Mouse (Mus musculus) spleen, adult 2 months (tissue): ENCODE data around the gene Stk40. TPM values are rescaled to one million over a fixed set of nuclear protein-coding genes. Genes with fewer than 3 reads are reported as not detected.
A peak's percentile ranks its signal among the peaks of the same experiment; 100 is the strongest.

Source experiments
- DNase-seq, 2 experiments: peaks; one replicate each; pipeline versions ENCODE4 v3.0.0 to v3.0.0-alpha.2; 2012 to 2021; ENCODE audit warnings: low spot score in 2 of 2, low read depth in 1 of 2
- H3K27ac ChIP-seq: fragments of 200-500 bp; 2 replicates; pipeline ENCODE4 v1.5.1; 2012; ENCODE audit warnings: low read length, inconsistent platforms; ENCODE audit not compliant: insufficient read depth
- H3K27me3 ChIP-seq: fragments of 200-500 bp; 2 replicates; pipeline ENCODE4 v1.6.1; 2012; ENCODE audit warnings: mild to moderate bottlenecking, moderate library complexity, low read length, inconsistent platforms; ENCODE audit not compliant: control insufficient read depth, insufficient read depth
- H3K36me3 ChIP-seq: fragments of 200-500 bp; 2 replicates; pipeline ENCODE4 v1.6.1; 2012; ENCODE audit warnings: mild to moderate bottlenecking, low read length, inconsistent platforms; ENCODE audit not compliant: control insufficient read depth, insufficient read depth
- H3K4me1 ChIP-seq: fragments of 200-500 bp; 2 replicates; pipeline ENCODE4 v1.6.1; 2011; ENCODE audit warnings: inconsistent platforms; ENCODE audit not compliant: control insufficient read depth, insufficient read depth, insufficient read length
- H3K4me3 ChIP-seq: fragments of 200-500 bp; 2 replicates; pipeline ENCODE4 v1.5.1; 2011; ENCODE audit warnings: mild to moderate bottlenecking, inconsistent platforms; ENCODE audit not compliant: insufficient read depth, insufficient read length; ENCODE audit errors: extremely low read depth
- CTCF ChIP-seq: fragments of 200-500 bp; IDR thresholded peaks from 2 replicates; pipeline ENCODE4 v1.5.1; 2011; ENCODE audit warnings: mild to moderate bottlenecking, inconsistent platforms; ENCODE audit not compliant: insufficient read depth, insufficient read length, insufficient replicate concordance; ENCODE audit errors: extremely low read depth
- POLR2A ChIP-seq: fragments of 200-500 bp; IDR thresholded peaks from 2 replicates; pipeline ENCODE4 v1.6.1; 2011; ENCODE audit warnings: low read depth, low read length, inconsistent platforms
- WGBS: fragments of 180-500 bp; shearing (Covaris S2); methylation state at CpG from one replicate; pipeline ENCODE4 v1.1.7; 2018; 5-methylcytosine and 5-hydroxymethylcytosine counted together
- polyA plus RNA-seq: library from polyadenylated mRNA; depleted of rRNA; stranded (reverse); fragments of >200 nt; gene quantifications from 2 replicates; pipeline ENCODE4 v1.2.3, GENCODE M21; 2012; rRNA removed

Gene Stk40
- 19.4 and 21.0 TPM in 2 replicates for polyA plus RNA-seq

DNA sequence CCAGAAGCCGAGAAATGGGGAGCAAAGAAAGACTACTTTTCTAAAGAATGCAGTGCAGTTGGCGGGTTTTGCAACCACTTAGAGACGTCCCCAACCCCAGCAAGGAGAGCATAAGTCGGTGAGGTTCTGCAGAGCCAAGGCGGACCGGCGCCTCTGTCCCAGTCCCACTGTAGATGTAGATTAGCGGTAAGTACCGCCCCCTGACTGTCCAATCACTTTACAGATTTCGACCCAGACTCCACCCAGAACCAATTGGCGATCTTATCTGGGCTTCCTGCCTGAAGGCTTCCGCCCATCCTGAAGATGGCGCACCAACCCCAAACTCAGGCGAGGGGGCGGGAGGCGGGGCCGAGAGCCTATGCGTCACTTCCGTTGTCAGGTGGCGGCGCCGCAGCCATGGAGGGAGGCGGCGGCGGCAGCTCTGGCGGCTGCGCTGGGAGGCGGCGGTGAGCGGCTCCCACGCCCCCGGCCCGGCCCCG is at the start of gene Stk40:
Stk40 (plus strand) TSS at position 368 of the 479 bp plus-strand sequence.
- under 1% methylated on average over 32 of the region's 34 CpGs for WGBS
- peak; percentile 93 to 96 for DNase-seq
- no peaks in the 10 kb centered on the region for H3K36me3 ChIP-seq
- peak within 1 kb of the TSS; percentile 71 for H3K4me3 ChIP-seq
- H3K4me1 ChIP-seq: peaks cover 3% of the 10 kb centered on the region; the same call in 1 of the 2 replicates
- peak within 1 kb of the TSS; percentile 69 for H3K27ac ChIP-seq
- TF ChIP-seq POLR2A (peak; percentile 36; the same call in 1 of the 2 replicates), CTCF (peak; percentile 26; the same call in 1 of the 2 replicates)
- H3K27me3 ChIP-seq: no peaks in the 10 kb centered on the region

DNA sequence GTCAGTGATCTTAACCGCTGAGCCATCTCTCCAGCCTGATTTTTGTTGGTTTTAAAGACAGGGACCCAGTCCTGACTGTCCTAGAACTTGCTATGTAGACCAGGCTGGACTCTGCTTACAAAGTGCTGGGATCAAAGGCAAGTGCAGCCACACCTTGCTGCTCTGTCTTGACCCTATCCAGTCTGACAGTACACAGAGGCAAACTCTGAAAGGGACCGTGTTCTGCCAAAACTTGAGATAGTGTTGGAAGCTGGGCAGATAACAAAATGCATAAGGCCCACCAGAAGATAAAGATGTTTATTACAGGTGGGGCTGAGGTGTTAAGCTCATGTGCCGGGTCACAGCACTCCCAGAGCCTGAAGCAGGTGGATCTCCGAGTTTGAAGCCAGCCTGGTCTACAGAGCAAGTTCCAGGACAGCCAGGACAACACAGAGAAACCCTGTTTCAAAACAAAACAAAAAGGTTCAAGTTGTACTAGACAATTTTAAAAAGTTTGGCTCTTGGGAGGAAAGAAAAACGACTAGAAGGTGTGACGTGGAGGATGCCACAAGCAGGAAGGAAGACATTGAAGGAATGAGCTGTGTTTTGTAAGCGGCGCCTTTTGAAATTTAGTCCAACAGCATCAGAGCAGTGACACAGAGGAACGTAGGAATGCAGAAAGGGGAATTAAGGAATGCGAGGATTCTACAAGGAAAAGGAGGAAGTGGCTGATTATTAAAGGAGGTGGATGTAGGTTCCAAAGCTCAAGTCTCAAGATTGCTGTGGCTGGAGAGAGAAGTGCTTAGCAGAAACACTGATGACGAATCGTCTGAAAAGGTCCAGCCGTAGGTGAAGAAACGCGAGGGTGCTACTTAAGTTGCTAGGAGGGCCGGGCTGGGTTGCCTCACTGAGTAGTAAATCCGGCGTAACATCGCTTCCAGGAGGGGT is 46.3 kb upstream of the Stk40 start:
- Histone ChIP-seq H3K36me3 (peaks cover 10% of the 10 kb centered on the region), H3K27ac (no peak overlapping the region), H3K4me3 (peak overlapping the region; percentile 92), H3K27me3 (no peaks in the 10 kb centered on the region), H3K4me1 (peaks cover 11% of the 10 kb centered on the region; the same call in 1 of the 2 replicates)
- 14% methylated on average over 19 of the region's 19 CpGs for WGBS
- TF ChIP-seq POLR2A (no peak), CTCF (no peak)
- no peak for DNase-seq

DNA sequence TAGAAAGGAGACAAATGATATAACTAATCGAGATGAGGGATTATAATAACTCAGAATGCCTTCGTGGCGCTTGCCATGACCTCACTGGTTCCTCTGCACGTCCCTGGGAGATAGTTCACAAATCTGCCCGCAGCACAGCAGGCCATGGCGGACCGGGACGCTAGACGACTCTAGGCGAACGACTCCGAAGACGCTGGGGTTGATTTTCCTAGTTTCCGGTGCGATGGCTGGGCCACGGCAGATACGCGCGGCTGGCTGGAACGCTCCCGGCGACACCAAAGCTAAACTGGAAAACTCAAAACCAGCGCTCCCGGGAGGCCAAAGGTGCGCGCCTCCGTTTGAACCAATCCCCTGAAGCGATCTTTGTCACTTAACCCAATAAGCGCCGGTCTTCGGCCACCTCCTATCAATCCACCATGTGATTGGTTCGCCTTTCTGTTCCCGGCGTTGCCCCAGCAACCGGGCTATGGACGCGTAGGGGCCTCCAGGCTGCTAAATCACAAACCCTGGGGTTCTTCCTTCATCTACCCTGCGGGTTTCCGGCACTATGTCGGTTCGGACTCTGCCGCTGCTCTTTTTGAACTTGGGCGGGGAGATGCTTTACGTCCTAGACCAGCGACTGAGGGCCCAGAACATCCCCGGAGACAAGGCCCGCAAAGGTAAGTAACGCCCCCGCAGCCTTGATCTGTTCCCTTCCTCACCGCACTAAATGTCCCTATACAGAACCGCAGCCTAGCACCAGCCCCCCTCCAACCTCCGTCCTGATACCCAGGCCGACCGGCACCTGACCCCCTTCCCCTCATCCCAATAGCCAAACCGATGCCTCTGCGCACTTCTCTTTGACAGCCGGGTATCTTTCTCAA is 45.4 kb upstream of the Stk40 start, which contains the start of gene Oscp1:
Oscp1 (plus strand) TSS at position 432 of the 863 bp plus-strand sequence.
- peak; percentile 80 to 86 for DNase-seq
- WGBS: 1% methylated on average over 57 of the region's 57 CpGs
- H3K36me3 ChIP-seq: peaks cover 9% of the 10 kb centered on the region
- no peaks in the 10 kb centered on the region for H3K27me3 ChIP-seq
- H3K4me3 ChIP-seq: peak within 1 kb of the TSS; percentile 92
- H3K4me1 ChIP-seq: peaks cover 11% of the 10 kb centered on the region; the same call in 1 of the 2 replicates
- TF ChIP-seq POLR2A: no peak
- no peak for TF ChIP-seq CTCF
- no peak within 1 kb of the TSS for H3K27ac ChIP-seq

DNA sequence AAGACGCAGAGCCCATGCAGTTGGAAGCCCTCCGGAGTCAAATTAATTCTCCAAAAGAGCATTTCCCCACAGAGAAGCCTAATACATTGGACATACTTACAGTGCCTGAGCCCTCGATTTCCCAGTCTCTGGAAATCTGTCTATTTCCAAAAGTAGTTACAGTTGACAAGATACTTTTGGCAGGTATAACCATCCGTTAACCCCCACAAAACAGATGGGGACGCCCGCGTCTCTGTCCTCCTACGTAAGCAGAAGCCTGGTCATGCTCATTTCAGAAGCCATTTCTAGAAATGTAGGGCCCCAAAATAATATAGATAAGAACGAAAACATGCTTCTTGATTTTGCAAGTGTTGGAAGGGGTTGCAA is 44.8 kb upstream of the Stk40 start:
- Histone ChIP-seq H3K36me3 (peaks cover 4% of the 10 kb centered on the region; the same call in 1 of the 2 replicates), H3K4me1 (peaks cover 11% of the 10 kb centered on the region; the same call in 1 of the 2 replicates), H3K4me3 (peak overlapping the region; percentile 92; the same call in 1 of the 2 replicates), H3K27ac (no peak overlapping the region), H3K27me3 (no peaks in the 10 kb centered on the region)
- DNase-seq: no peak
- WGBS: 56% methylated on average over 9 of the region's 9 CpGs
- TF ChIP-seq POLR2A: no peak
- TF ChIP-seq CTCF: no peak

DNA sequence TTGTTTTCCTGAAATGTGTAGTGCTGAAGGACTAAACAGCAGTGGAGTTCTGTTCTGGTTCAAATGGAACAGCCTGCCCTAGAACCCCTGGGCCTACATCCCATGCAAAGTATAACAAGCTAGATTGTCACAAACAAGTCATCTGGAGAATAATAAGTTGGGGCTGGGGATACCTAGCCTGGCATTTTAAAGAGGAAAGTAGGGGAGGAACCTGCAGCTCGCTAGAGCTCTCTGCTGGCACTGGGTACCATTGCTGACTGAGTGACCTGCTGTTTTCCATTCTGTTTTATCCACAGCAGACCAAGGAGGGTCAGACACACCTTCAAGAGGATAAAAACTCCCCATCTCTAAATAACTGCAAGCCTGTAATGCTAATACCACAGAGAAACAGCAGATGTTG is 40.9 kb upstream of the Stk40 start:
- Histone ChIP-seq H3K27ac (no peak overlapping the region), H3K27me3 (no peaks in the 10 kb centered on the region), H3K36me3 (no peaks in the 10 kb centered on the region), H3K4me1 (peaks cover 5% of the 10 kb centered on the region; the same call in 1 of the 2 replicates), H3K4me3 (no peak overlapping the region)
- DNase-seq: no peak
- TF ChIP-seq CTCF (no peak), POLR2A (no peak)
- 63% methylated on average over 1 of the region's 1 CpGs for WGBS

DNA sequence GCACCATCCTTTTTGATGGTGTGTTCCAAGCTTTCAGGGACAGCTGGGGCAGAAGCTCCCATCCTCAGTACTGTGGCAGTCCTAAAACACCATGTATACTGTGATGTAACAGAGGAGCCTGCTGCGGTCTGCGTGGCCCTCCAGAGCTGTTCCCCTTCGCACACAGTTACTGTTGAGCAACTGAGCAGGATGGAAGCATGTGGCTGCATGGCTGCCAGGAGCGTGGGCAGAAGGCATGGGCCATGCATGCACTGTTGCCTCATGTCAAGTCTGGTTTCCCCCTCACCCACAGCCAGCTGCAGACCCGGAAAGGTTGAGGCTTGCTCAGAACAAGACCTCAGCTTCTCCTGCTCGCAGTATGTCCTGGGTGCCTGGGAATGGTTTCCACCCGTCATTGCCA is 38.5 kb upstream of the Stk40 start:
- H3K4me3 ChIP-seq: no peak overlapping the region
- WGBS: 91% methylated on average over 7 of the region's 7 CpGs
- TF ChIP-seq CTCF (no peak), POLR2A (no peak)

More for the DNA sequence above, 38.5 kb upstream of the Stk40 start:
- Histone ChIP-seq H3K4me1 (no peaks in the 10 kb centered on the region), H3K27me3 (no peaks in the 10 kb centered on the region), H3K36me3 (no peaks in the 10 kb centered on the region), H3K27ac (no peak overlapping the region)
- no peak for DNase-seq
